Mouse (Mus musculus) limb, embryonic 11.5 days (tissue): ENCODE data around the gene Gck. TPM values are rescaled to one million over a fixed set of nuclear protein-coding genes. Genes with fewer than 3 reads are reported as not detected.

Experiments used
- ATAC-seq: fragments of 200-750 bp; cut with Nextera tagmentation; 2 replicates; pipeline ENCODE4 v1.8.0; 2017; ENCODE audit warnings: low read depth; ENCODE audit not compliant: insufficient number of reproducible peaks, low FRiP score, low TSS enrichment
- DNase-seq: peaks from one replicate; pipeline ENCODE4 v3.0.0-alpha.2; 2015; ENCODE audit warnings: low spot score
- H3K27ac ChIP-seq: fragments of 300-500 bp; sonication (generic); replicated peaks from 2 replicates; pipeline ENCODE4 v1.5.1; 2014; ENCODE audit warnings: low read depth, mild to moderate bottlenecking, low read length
- H3K27me3 ChIP-seq: fragments of 300-500 bp; sonication (generic); 2 replicates; pipeline ENCODE4 v1.6.1; 2014; ENCODE audit warnings: mild to moderate bottlenecking, low read length, mixed read lengths; ENCODE audit not compliant: control insufficient read depth, insufficient read depth
- H3K36me3 ChIP-seq: fragments of 300-500 bp; sonication (generic); 2 replicates; pipeline ENCODE4 v1.6.1; 2014; ENCODE audit warnings: mild to moderate bottlenecking, low read length, moderate library complexity, mixed read lengths; ENCODE audit not compliant: control insufficient read depth, insufficient read depth
- H3K4me1 ChIP-seq: fragments of 300-500 bp; sonication (generic); 2 replicates; pipeline ENCODE4 v1.6.1; 2014; ENCODE audit warnings: low read length, mixed read lengths; ENCODE audit not compliant: control insufficient read depth, insufficient read depth
- H3K4me2 ChIP-seq: fragments of 300-500 bp; sonication (generic); 2 replicates; pipeline ENCODE4 v1.6.1; 2014; ENCODE audit warnings: low read depth, mild to moderate bottlenecking, moderate library complexity; ENCODE audit not compliant: severe bottlenecking
- H3K4me3 ChIP-seq: fragments of 300-500 bp; sonication (generic); 2 replicates; pipeline ENCODE4 v1.5.1; 2014; ENCODE audit warnings: low read depth, low read length
- H3K9ac ChIP-seq: fragments of 300-500 bp; sonication (generic); 2 replicates; pipeline ENCODE4 v1.6.1; 2014; ENCODE audit warnings: mild to moderate bottlenecking, low read length
- H3K9me3 ChIP-seq: fragments of 300-500 bp; sonication (generic); 2 replicates; pipeline ENCODE4 v1.6.1; 2016; ENCODE audit warnings: low read length; ENCODE audit not compliant: control insufficient read depth
- WGBS: fragments of 180-500 bp; shearing (Covaris S2); extraction: QIAGEN DNeasy Blood & Tissue Kit; methylation state at CpG from one replicate; pipeline ENCODE4 v1.1.7; 2014; 5-methylcytosine and 5-hydroxymethylcytosine counted together
- polyA plus RNA-seq: library from polyadenylated mRNA; unstranded; fragments of >200 nt; fragmentation: Nextera tagmentation; extraction: Ambion mirVana; gene quantifications from 2 replicates; pipeline ENCODE4 v1.2.1, GENCODE M21; 2014

The Gck gene
- polyA plus RNA-seq: 0.41 and 1.6 TPM in 2 replicates

- no peaks in the 10 kb centered on the region for H3K27me3 ChIP-seq
- H3K9me3 ChIP-seq: no peaks in the 10 kb centered on the region
- 69% methylated on average over 8 of the region's 8 CpGs for WGBS
- H3K9ac ChIP-seq: no peak within 1 kb of the TSS
- no peak within 1 kb of the TSS for H3K4me3 ChIP-seq
- H3K27ac ChIP-seq: peak within 1 kb of the TSS; percentile 25; the same call in 1 of the 2 replicates
- DNase-seq: no peak
- no peak for ATAC-seq
- peaks cover 13% of the 10 kb centered on the region for H3K4me1 ChIP-seq
- H3K36me3 ChIP-seq: no peaks in the 10 kb centered on the region
- no peak within 1 kb of the TSS for H3K4me2 ChIP-seq
Observed at GRCm38 (mm10) chr11:5949586-5950352, at the start of gene Gck. Gck (minus strand) TSS chr11:5950081.

DNA sequence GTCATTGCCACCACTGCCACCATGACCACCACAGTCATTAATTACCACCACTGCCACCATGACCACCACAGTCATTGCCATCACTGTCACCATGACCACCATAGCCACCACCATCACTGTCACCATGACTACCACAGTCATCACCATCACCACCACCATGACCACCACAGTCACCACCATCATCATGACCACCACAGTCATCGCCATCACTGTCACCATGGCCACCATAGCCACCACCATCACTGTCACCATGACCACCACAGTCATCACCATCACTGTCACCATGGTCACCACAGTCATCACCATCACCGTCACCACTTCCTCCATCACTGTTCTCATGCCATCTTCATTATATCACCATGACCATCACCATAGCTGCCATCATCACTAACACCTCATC, 48.6 kb upstream of the Gck start:
- H3K4me1 ChIP-seq: peaks cover 15% of the 10 kb centered on the region
- DNase-seq (no peak), ATAC-seq (no peak)
- no peak overlapping the region for H3K4me2 ChIP-seq
- no peaks in the 10 kb centered on the region for H3K27me3 ChIP-seq
- WGBS: 96% methylated on average over 2 of the region's 2 CpGs
- no peak overlapping the region for H3K27ac ChIP-seq
- no peaks in the 10 kb centered on the region for H3K9me3 ChIP-seq
- H3K4me3 ChIP-seq: no peak overlapping the region
- no peak overlapping the region for H3K9ac ChIP-seq
- no peaks in the 10 kb centered on the region for H3K36me3 ChIP-seq

- no peaks in the 10 kb centered on the region for H3K9me3 ChIP-seq
- H3K9ac ChIP-seq: no peak overlapping the region
- DNase-seq: peak; percentile 89
- no peak overlapping the region for H3K4me2 ChIP-seq
- WGBS: 18% methylated on average over 8 of the region's 8 CpGs
- peak; percentile 37; the same call in 1 of the 2 replicates for ATAC-seq
- H3K27ac ChIP-seq: no peak overlapping the region
- peaks cover 14% of the 10 kb centered on the region for H3K4me1 ChIP-seq
- no peaks in the 10 kb centered on the region for H3K27me3 ChIP-seq
- H3K4me3 ChIP-seq: no peak overlapping the region
- no peaks in the 10 kb centered on the region for H3K36me3 ChIP-seq
Observed at GRCm38 (mm10) chr11:5995989-5996388, 46.1 kb upstream of the Gck start.

GRCm38 (mm10) chr11:5994880-5995279, 45.0 kb upstream of the Gck start:
- Histone ChIP-seq H3K27me3 (no peaks in the 10 kb centered on the region), H3K9ac (no peak overlapping the region)

DNA sequence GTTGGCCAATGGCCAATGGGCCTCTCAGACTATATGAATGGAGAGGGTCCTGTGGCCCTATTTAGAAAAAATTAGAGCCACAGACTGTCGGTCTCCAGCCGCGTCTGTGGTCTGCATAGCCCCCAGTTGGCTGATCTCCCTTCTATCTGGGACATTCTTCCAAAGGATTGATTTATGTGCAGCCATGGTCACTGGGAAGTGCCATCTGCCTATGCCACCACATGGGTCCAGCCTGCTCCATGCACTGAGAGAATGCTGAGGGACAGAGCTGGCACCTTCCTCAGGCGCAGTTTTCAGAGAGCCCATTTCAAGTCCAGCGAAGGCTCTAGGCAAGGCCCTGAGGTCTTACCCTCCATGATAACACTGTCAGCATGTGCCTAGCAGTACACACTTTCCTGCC, 44.3 kb upstream of the Gck start:
- no peaks in the 10 kb centered on the region for H3K36me3 ChIP-seq
- no peak overlapping the region for H3K4me2 ChIP-seq
- no peaks in the 10 kb centered on the region for H3K9me3 ChIP-seq
- no peak overlapping the region for H3K27ac ChIP-seq
- ATAC-seq: no peak
- no peaks in the 10 kb centered on the region for H3K4me1 ChIP-seq
- no peak overlapping the region for H3K9ac ChIP-seq
- no peaks in the 10 kb centered on the region for H3K27me3 ChIP-seq
- no peak overlapping the region for H3K4me3 ChIP-seq
- 88% methylated on average over 5 of the region's 5 CpGs for WGBS
- no peak for DNase-seq

More at GRCm38 (mm10) chr11:5994880-5995279, 45.0 kb upstream of the Gck start:
- Histone ChIP-seq H3K36me3 (no peaks in the 10 kb centered on the region), H3K4me2 (no peak overlapping the region), H3K4me3 (no peak overlapping the region), H3K4me1 (peaks cover 3% of the 10 kb centered on the region; the same call in 1 of the 2 replicates), H3K9me3 (no peaks in the 10 kb centered on the region), H3K27ac (no peak overlapping the region)
- DNase-seq (no peak), ATAC-seq (no peak)
- WGBS: 78% methylated on average over 3 of the region's 3 CpGs

GRCm38 (mm10) chr11:5990910-5991309, 41.0 kb upstream of the Gck start:
- DNase-seq: peak; percentile 74
- 28% methylated on average over 4 of the region's 4 CpGs for WGBS

DNA sequence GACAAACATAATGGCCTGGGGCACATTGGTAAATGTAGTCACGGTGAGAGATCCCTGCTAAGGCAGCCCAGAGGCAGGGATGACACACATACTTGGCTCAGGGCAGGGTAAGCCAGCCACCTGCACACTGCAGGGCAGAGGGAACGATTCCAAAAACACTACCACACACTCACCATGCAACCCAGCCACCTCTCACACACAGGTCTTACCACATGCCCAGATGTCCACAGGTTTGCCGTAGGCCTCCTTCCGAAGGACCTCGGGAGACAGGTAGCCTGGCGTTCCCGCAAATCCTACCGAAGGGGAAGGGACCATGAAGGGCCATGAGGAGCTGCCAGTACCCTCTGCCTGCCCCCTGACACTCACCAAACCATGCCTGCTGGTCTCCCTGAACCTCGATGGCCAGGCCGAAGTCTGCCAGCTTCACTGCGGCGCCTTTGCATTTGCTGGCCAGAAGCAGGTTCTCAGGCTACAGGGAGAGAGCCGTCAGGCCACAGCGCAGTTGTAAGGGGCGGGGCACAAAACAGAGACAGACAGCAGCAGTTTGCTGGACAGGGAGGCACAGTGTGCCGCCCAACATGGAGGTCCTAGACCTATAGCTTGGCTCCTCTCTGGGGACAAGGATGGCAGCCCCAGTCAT, 40.2 kb upstream of the Gck start:
- Histone ChIP-seq H3K9ac (no peak overlapping the region), H3K4me2 (no peak overlapping the region), H3K9me3 (no peaks in the 10 kb centered on the region), H3K27me3 (no peaks in the 10 kb centered on the region), H3K36me3 (no peaks in the 10 kb centered on the region), H3K4me3 (no peak overlapping the region), H3K4me1 (no peaks in the 10 kb centered on the region), H3K27ac (no peak overlapping the region)
- WGBS: 84% methylated on average over 16 of the region's 16 CpGs
- no peak for DNase-seq
- no peak for ATAC-seq

More at GRCm38 (mm10) chr11:5990910-5991309, 41.0 kb upstream of the Gck start:
- Histone ChIP-seq H3K4me2 (no peak overlapping the region), H3K27ac (no peak overlapping the region), H3K4me1 (no peaks in the 10 kb centered on the region), H3K4me3 (no peak overlapping the region), H3K36me3 (no peaks in the 10 kb centered on the region), H3K9ac (no peak overlapping the region), H3K27me3 (no peaks in the 10 kb centered on the region), H3K9me3 (no peaks in the 10 kb centered on the region)
- ATAC-seq: no peak

DNA sequence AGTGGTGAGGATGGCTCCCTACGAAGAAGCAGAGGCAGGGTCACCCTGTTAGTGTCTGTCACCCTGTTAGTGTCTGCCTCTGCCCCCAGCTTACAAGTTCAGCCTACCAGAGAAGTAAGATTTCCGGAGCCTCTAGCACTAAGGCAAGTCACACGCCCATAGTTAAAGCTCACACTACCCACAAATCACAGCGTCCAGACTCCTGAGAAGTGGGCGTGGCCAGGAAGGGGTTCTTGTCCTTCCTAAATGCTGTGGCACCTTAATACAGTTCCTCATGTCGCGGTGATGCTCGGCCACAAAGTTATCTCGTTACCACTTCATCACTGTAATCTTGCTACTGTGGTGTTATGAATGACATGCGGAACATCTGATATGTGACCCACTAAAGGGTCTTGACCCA, 38.2 kb upstream of the Gck start:
- no peaks in the 10 kb centered on the region for H3K27me3 ChIP-seq
- H3K36me3 ChIP-seq: no peaks in the 10 kb centered on the region
- no peak for DNase-seq
- no peak overlapping the region for H3K4me2 ChIP-seq
- no peak for ATAC-seq
- H3K4me3 ChIP-seq: no peak overlapping the region
- 77% methylated on average over 10 of the region's 10 CpGs for WGBS
- H3K9me3 ChIP-seq: no peaks in the 10 kb centered on the region
- H3K27ac ChIP-seq: no peak overlapping the region
- no peaks in the 10 kb centered on the region for H3K4me1 ChIP-seq
- no peak overlapping the region for H3K9ac ChIP-seq
